Mouse (Mus musculus) cerebellum, adult 2 months (tissue): ENCODE measurements around the gene 1300017J02Rik. TPM values are rescaled to one million over a fixed set of nuclear protein-coding genes. Genes with fewer than 3 reads are reported as not detected.

Experiments
- DNase-seq, 2 experiments: peaks; one replicate each; pipeline ENCODE4 v3.0.0; 2021
- H3K27ac ChIP-seq: fragments of 200-500 bp; 2 replicates; pipeline ENCODE4 v1.5.1; 2012; ENCODE audit warnings: low read length, control low read depth, inconsistent platforms; ENCODE audit not compliant: insufficient read depth
- H3K27me3 ChIP-seq: fragments of 200-500 bp; 2 replicates; pipeline ENCODE4 v1.6.1; 2012; ENCODE audit warnings: inconsistent platforms, mild to moderate bottlenecking, low read length, moderate library complexity; ENCODE audit not compliant: control insufficient read depth, insufficient read depth
- H3K4me1 ChIP-seq: fragments of 200-500 bp; 2 replicates; pipeline ENCODE4 v1.6.1; 2011; ENCODE audit warnings: low read length; ENCODE audit not compliant: control insufficient read depth, insufficient read depth
- H3K4me3 ChIP-seq: fragments of 200-500 bp; replicated peaks from 2 replicates; pipeline ENCODE3; 2011; ENCODE audit warnings: mild to moderate bottlenecking, low read depth, low read length, control low read depth; ENCODE audit not compliant: insufficient read depth
- CTCF ChIP-seq: fragments of 200-500 bp; IDR thresholded peaks from 2 replicates; pipeline ENCODE4 v1.5.1; 2011; ENCODE audit warnings: low read depth, mild to moderate bottlenecking, control low read depth, low read length, moderate library complexity, borderline replicate concordance; ENCODE audit not compliant: insufficient read depth
- POLR2A ChIP-seq: fragments of 200-500 bp; IDR thresholded peaks from 2 replicates; pipeline ENCODE4 v1.6.1; 2011; ENCODE audit warnings: low read length, control low read depth, borderline replicate concordance; ENCODE audit not compliant: insufficient read depth
- WGBS: fragments of 180-500 bp; shearing (Covaris S2); methylation state at CpG from one replicate; pipeline ENCODE4 v1.1.7; 2018; 5-methylcytosine and 5-hydroxymethylcytosine counted together
- polyA plus RNA-seq: library from polyadenylated mRNA; depleted of rRNA; stranded (reverse); fragments of >200 nt; gene quantifications from 2 replicates; pipeline ENCODE4 v1.2.3, GENCODE M21; 2012

1300017J02Rik gene
- polyA plus RNA-seq, 1 experiment = 0.69 TPM

DNA sequence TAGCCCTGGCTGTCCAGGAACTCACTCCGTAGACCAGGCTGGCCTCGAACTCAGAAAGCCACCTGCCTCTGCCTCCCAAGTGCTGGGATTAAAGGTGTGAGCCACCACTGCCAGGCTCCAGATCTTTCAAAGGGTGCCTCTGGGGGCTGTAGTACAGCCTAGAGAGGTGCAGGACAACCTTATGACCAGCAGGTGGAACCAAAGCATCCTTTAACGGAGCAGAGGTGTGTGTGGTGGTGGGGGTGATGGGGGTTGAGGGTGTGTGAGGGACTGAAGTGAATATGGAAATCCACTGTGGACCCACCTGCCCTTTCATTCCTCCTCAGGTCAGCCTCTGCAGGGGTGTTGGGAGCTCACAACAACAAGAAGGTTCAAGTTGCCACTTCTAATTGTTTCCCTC lies 79.4 kb downstream of the 1300017J02Rik start:
- H3K4me3 ChIP-seq = no peak overlapping the region
- WGBS = 66% methylated on average over 3 of the region's 3 CpGs
- DNase-seq = no peak

DNA sequence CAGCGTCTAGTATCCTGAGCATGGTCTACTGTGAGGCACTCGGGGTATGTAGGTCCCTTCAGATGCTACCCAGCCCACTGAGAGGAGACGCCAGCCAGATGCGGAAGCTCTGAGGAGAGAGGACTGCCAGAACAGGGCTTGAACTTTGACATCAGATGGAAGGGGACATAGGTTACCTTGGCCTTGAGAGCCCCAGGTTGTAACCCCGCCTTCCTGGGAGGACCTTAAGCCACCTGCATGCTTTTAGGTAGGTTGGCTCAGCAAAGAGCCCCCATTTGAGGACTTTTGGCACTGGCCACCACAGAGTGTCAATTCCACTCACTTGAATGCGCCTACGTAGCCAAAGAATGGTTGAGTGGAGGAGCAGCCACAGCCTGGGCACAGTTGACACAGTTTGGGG lies 80.2 kb downstream of the 1300017J02Rik start:
- 91% methylated on average over 7 of the region's 7 CpGs for WGBS

More for the DNA sequence above, 79.4 kb downstream of the 1300017J02Rik start:
- no peaks in the 10 kb centered on the region; the same call in 1 of the 2 replicates for H3K4me1 ChIP-seq
- no peaks in the 10 kb centered on the region for H3K27me3 ChIP-seq
- TF ChIP-seq POLR2A = no peak
- TF ChIP-seq CTCF = peak; percentile 22; the same call in 1 of the 2 replicates
- no peak overlapping the region for H3K27ac ChIP-seq

DNA sequence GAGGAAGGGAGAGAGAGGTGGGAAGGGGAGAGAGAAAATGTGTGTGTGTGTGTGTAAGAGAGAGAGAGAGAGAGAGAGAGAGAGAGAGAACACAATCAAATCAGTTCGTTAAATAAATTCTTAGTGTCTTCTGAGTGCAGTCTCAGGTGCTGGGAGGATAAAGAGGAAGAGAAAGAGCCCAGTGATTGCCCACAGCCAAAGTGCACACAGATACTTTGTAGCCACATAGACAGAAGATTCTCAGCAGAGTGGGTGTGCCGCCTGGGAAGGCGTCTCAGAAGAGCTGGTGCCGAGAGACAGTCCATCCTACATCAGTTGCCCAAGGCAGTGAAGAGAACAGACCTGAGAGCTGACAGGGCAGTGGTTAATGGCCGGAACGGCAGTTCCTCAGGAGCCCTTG lies 90.6 kb downstream of the 1300017J02Rik start:
- Histone ChIP-seq H3K27ac (no peak overlapping the region), H3K27me3 (no peaks in the 10 kb centered on the region), H3K4me3 (no peak overlapping the region), H3K4me1 (no peaks in the 10 kb centered on the region)
- 85% methylated on average over 6 of the region's 6 CpGs for WGBS
- TF ChIP-seq POLR2A = no peak
- TF ChIP-seq CTCF = no peak
- no peak for DNase-seq

More for the DNA sequence above, 80.2 kb downstream of the 1300017J02Rik start:
- Histone ChIP-seq H3K27ac (no peak overlapping the region), H3K27me3 (no peaks in the 10 kb centered on the region), H3K4me3 (no peak overlapping the region), H3K4me1 (no peaks in the 10 kb centered on the region)
- no peak for DNase-seq
- no peak for TF ChIP-seq CTCF
- TF ChIP-seq POLR2A = no peak

DNA sequence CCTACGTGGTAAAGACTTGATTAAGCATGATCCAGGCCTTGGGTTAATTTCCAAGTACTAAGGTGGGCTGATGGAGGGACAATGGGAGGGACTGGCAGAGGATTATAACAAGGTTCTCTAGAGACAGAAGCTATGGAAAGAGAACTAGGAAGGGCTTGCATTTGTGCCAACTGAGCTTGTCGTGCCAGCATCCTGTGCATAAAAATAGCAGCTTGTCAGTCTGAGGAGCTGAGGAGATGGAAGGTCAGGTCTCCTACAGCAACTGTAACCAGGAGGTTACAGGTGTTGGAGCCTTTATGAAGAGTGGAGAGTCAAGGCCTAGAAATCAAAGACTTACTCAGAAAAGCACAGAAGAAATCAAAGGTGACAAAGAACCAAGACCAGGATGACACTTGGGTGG lies 91.3 kb downstream of the 1300017J02Rik start:
- DNase-seq = no peak
- no peak overlapping the region for H3K4me3 ChIP-seq
- no peak overlapping the region for H3K27ac ChIP-seq
- H3K4me1 ChIP-seq = no peaks in the 10 kb centered on the region
- WGBS = 30% methylated on average over 2 of the region's 2 CpGs
- TF ChIP-seq CTCF (no peak), POLR2A (no peak)
- H3K27me3 ChIP-seq = no peaks in the 10 kb centered on the region

- WGBS = 84% methylated on average over 28 of the region's 28 CpGs
- no peak overlapping the region for H3K4me3 ChIP-seq
- H3K27ac ChIP-seq = no peak overlapping the region
- TF ChIP-seq CTCF (no peak), POLR2A (no peak)
- H3K4me1 ChIP-seq = no peaks in the 10 kb centered on the region
- no peak for DNase-seq
- H3K27me3 ChIP-seq = no peaks in the 10 kb centered on the region
Observed at GRCm38 (mm10) chr9:103212654-103213420, 92.0 kb downstream of the 1300017J02Rik start.

- Histone ChIP-seq H3K27ac (no peak overlapping the region), H3K27me3 (no peaks in the 10 kb centered on the region), H3K4me1 (no peaks in the 10 kb centered on the region), H3K4me3 (no peak overlapping the region)
- TF ChIP-seq CTCF (no peak), POLR2A (no peak)
- no peak for DNase-seq
- WGBS = 55% methylated on average over 6 of the region's 6 CpGs
Observed at GRCm38 (mm10) chr9:103208802-103209423, 96.0 kb downstream of the 1300017J02Rik start.

DNA sequence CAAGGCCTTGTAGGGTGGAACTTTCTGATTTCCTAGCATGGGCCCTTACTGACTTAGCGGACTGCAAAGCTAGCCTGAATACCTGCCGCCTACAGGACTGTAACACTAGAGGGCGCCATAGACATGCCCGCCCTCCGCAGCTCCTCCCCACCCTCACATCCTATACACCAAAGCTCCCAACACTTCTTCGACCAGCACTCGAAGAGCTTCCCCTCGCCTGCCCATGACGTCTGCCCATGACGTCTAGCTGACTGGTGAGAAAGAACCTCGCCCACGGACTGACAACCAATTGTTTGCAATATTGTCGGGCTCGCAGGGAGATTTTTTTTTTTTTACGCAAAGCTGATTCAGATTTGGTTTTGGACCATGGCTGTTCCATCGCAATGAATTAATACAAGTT lies 97.0 kb downstream of the 1300017J02Rik start:
- Histone ChIP-seq H3K27ac (no peak overlapping the region), H3K4me3 (peak overlapping the region; percentile 47), H3K4me1 (no peaks in the 10 kb centered on the region), H3K27me3 (no peaks in the 10 kb centered on the region)
- peak; percentile 67 to 76 for DNase-seq
- no peak for TF ChIP-seq POLR2A
- peak; percentile 86 for TF ChIP-seq CTCF
- 6% methylated on average over 16 of the region's 16 CpGs for WGBS

- 95% methylated on average over 5 of the region's 5 CpGs for WGBS
- Histone ChIP-seq H3K4me3 (no peak overlapping the region), H3K27ac (no peak overlapping the region), H3K27me3 (no peaks in the 10 kb centered on the region), H3K4me1 (no peaks in the 10 kb centered on the region)
- DNase-seq = no peak
- no peak for TF ChIP-seq POLR2A
- TF ChIP-seq CTCF = no peak
Observed at GRCm38 (mm10) chr9:103205786-103206185, 99.1 kb downstream of the 1300017J02Rik start.
